Mouse (Mus musculus): ENCODE results near the gene Plekha6. TPM values are rescaled to one million over a fixed set of nuclear protein-coding genes. Genes with fewer than 3 reads are reported as not detected.

Gene Plekha6
- polyA plus RNA-seq, 1 experiment, result 0.12 TPM

GRCm38 (mm10) chr1:133183141-133183925 is 19.3 kb downstream of the Plekha6 start:
- Histone ChIP-seq H3K79me2 (ENCODE audit: control insufficient read depth, insufficient read depth) (no peaks in the 10 kb centered on the region), H3K27me3 (ENCODE audit: control insufficient read depth, insufficient read depth, insufficient read length) (peaks cover 26% of the 10 kb centered on the region), H3K36me3 (ENCODE audit: control insufficient read depth, insufficient read depth) (no peaks in the 10 kb centered on the region), H3K4me3 (no peak overlapping the region), H3K4me2 (ENCODE audit: low read depth) (no peak overlapping the region), H3ac (ENCODE audit: control insufficient read depth, insufficient read length) (no peak overlapping the region)
- no peak for TF ChIP-seq MYOD1 (IDR thresholded peaks at IDR 0.05; ENCODE audit: control insufficient read depth in 1 of 3, insufficient read length in 2 of 3, low read depth in 2 of 3)

GRCm38 (mm10) chr1:133187948-133188680 is 24.1 kb downstream of the Plekha6 start:
- no peak for TF ChIP-seq POLR2AphosphoS2 (IDR thresholded peaks at IDR 0.05; ENCODE audit: insufficient read length, low read depth)
- no peak for TF ChIP-seq SRF (IDR thresholded peaks at IDR 0.05; ENCODE audit: control insufficient read depth, insufficient read length, low read depth)
- TF ChIP-seq USF1 (IDR thresholded peaks at IDR 0.05; ENCODE audit: low read depth), result no peak
- TF ChIP-seq POLR2A (IDR thresholded peaks at IDR 0.05; ENCODE audit: insufficient read length, low read depth), result no peak
- no peak for TF ChIP-seq REST (IDR thresholded peaks at IDR 0.05; ENCODE audit: insufficient read depth, insufficient read length)
- no peak for TF ChIP-seq CEBPB (IDR thresholded peaks at IDR 0.05; ENCODE audit: insufficient read depth, poor library complexity, severe bottlenecking)
- no peak for TF ChIP-seq MYOG (IDR thresholded peaks at IDR 0.05; ENCODE audit: control insufficient read depth in 1 of 3, insufficient read depth in 1 of 3, insufficient read length in 2 of 3, low read depth in 2 of 3)
- no peak for TF ChIP-seq MYOD1 (IDR thresholded peaks at IDR 0.05; ENCODE audit: control insufficient read depth in 1 of 3, insufficient read length in 2 of 3, low read depth in 2 of 3)
- no peak for TF ChIP-seq TCF3 (IDR thresholded peaks at IDR 0.05; ENCODE audit: insufficient read length, low read depth)
- no peak for TF ChIP-seq TCF12 (IDR thresholded peaks at IDR 0.05; ENCODE audit: insufficient read depth, poor library complexity, severe bottlenecking)
- no peak for TF ChIP-seq E2F4 (IDR thresholded peaks at IDR 0.05; ENCODE audit: insufficient read depth)
- no peak for TF ChIP-seq MAX (IDR thresholded peaks at IDR 0.05; ENCODE audit: low read depth)
- H3K79me2 ChIP-seq (ENCODE audit: control insufficient read depth, insufficient read depth), result no peaks in the 10 kb centered on the region
- no peak overlapping the region for H3K4me3 ChIP-seq
- no peaks in the 10 kb centered on the region for H3K36me3 ChIP-seq (ENCODE audit: control insufficient read depth, insufficient read depth)
- H3K27me3 ChIP-seq (ENCODE audit: control insufficient read depth, insufficient read depth, insufficient read length), result peaks cover 4% of the 10 kb centered on the region
- H3ac ChIP-seq (ENCODE audit: control insufficient read depth, insufficient read length), result no peak overlapping the region
- peak overlapping the region; percentile 34 for H3K4me2 ChIP-seq (ENCODE audit: low read depth)

- H3K4me2 ChIP-seq (ENCODE audit: low read depth), result peak overlapping the region; percentile 34
- H3K36me3 ChIP-seq (ENCODE audit: control insufficient read depth, insufficient read depth), result no peaks in the 10 kb centered on the region
- no peaks in the 10 kb centered on the region for H3K79me2 ChIP-seq (ENCODE audit: control insufficient read depth, insufficient read depth)
- TF ChIP-seq REST (IDR thresholded peaks at IDR 0.05; ENCODE audit: insufficient read depth, insufficient read length), result no peak
- no peak for TF ChIP-seq MAX (IDR thresholded peaks at IDR 0.05; ENCODE audit: low read depth)
- no peak for TF ChIP-seq POLR2AphosphoS2 (IDR thresholded peaks at IDR 0.05; ENCODE audit: insufficient read length, low read depth)
- TF ChIP-seq TCF3 (IDR thresholded peaks at IDR 0.05; ENCODE audit: insufficient read length, low read depth), result no peak
- no peak for TF ChIP-seq MYOD1 (IDR thresholded peaks at IDR 0.05; ENCODE audit: control insufficient read depth in 1 of 3, insufficient read length in 2 of 3, low read depth in 2 of 3)
- TF ChIP-seq E2F4 (IDR thresholded peaks at IDR 0.05; ENCODE audit: insufficient read depth), result no peak
- no peak for TF ChIP-seq SRF (IDR thresholded peaks at IDR 0.05; ENCODE audit: control insufficient read depth, insufficient read length, low read depth)
- TF ChIP-seq CEBPB (IDR thresholded peaks at IDR 0.05; ENCODE audit: insufficient read depth, poor library complexity, severe bottlenecking), result no peak
- no peak for TF ChIP-seq POLR2A (IDR thresholded peaks at IDR 0.05; ENCODE audit: insufficient read length, low read depth)
- TF ChIP-seq MYOG (IDR thresholded peaks at IDR 0.05; ENCODE audit: control insufficient read depth in 1 of 3, insufficient read depth in 1 of 3, insufficient read length in 2 of 3, low read depth in 2 of 3), result no peak
- no peak for TF ChIP-seq TCF12 (IDR thresholded peaks at IDR 0.05; ENCODE audit: insufficient read depth, poor library complexity, severe bottlenecking)
- TF ChIP-seq USF1 (IDR thresholded peaks at IDR 0.05; ENCODE audit: low read depth), result no peak
- H3K4me3 ChIP-seq, result no peak overlapping the region
- no peak overlapping the region for H3ac ChIP-seq (ENCODE audit: control insufficient read depth, insufficient read length)
- no peaks in the 10 kb centered on the region for H3K27me3 ChIP-seq (ENCODE audit: control insufficient read depth, insufficient read depth, insufficient read length)
Measured at GRCm38 (mm10) chr1:133188719-133189118, 24.7 kb downstream of the Plekha6 start.

- no peak for TF ChIP-seq CEBPB (IDR thresholded peaks at IDR 0.05; ENCODE audit: insufficient read depth, poor library complexity, severe bottlenecking)
- no peak for TF ChIP-seq POLR2AphosphoS2 (IDR thresholded peaks at IDR 0.05; ENCODE audit: insufficient read length, low read depth)
- TF ChIP-seq MAX (IDR thresholded peaks at IDR 0.05; ENCODE audit: low read depth), result no peak
- no peak for TF ChIP-seq MYOG (IDR thresholded peaks at IDR 0.05; ENCODE audit: control insufficient read depth in 1 of 3, insufficient read depth in 1 of 3, insufficient read length in 2 of 3, low read depth in 2 of 3)
- TF ChIP-seq REST (IDR thresholded peaks at IDR 0.05; ENCODE audit: insufficient read depth, insufficient read length), result no peak
- no peak for TF ChIP-seq TCF12 (IDR thresholded peaks at IDR 0.05; ENCODE audit: insufficient read depth, poor library complexity, severe bottlenecking)
- TF ChIP-seq SRF (IDR thresholded peaks at IDR 0.05; ENCODE audit: control insufficient read depth, insufficient read length, low read depth), result no peak
- TF ChIP-seq TCF3 (IDR thresholded peaks at IDR 0.05; ENCODE audit: insufficient read length, low read depth), result no peak
- TF ChIP-seq USF1 (IDR thresholded peaks at IDR 0.05; ENCODE audit: low read depth), result no peak
- no peak for TF ChIP-seq POLR2A (IDR thresholded peaks at IDR 0.05; ENCODE audit: insufficient read length, low read depth)
- Histone ChIP-seq H3K4me2 (ENCODE audit: low read depth) (no peak overlapping the region), H3K79me2 (ENCODE audit: control insufficient read depth, insufficient read depth) (no peaks in the 10 kb centered on the region), H3K36me3 (ENCODE audit: control insufficient read depth, insufficient read depth) (no peaks in the 10 kb centered on the region), H3K27me3 (ENCODE audit: control insufficient read depth, insufficient read depth, insufficient read length) (no peaks in the 10 kb centered on the region), H3K4me3 (no peak overlapping the region), H3ac (ENCODE audit: control insufficient read depth, insufficient read length) (no peak overlapping the region)
Measured at GRCm38 (mm10) chr1:133189471-133189870, 25.5 kb downstream of the Plekha6 start.

Data from myocyte (in vitro differentiated cells).